Mouse (Mus musculus) erythroblast, embryonic 14.5 days (primary cell): ENCODE measurements around the gene Slc41a1.

ENCODE experiments used
- GATA1 ChIP-seq: IDR thresholded peaks from 2 replicates; pipeline ENCODE4 v1.6.1; 2012; ENCODE audit warnings: low read length, inconsistent platforms, mixed read lengths
- TAL1 ChIP-seq: IDR thresholded peaks from 3 replicates; pipeline ENCODE4 v1.6.1; 2012; ENCODE audit warnings: low read length, inconsistent platforms, mixed read lengths

- TF ChIP-seq GATA1: no peak
- TF ChIP-seq TAL1: no peak
These were observed 10.4 kb upstream of the Slc41a1 start for GRCm38 (mm10) chr1:131816886-131817285.
